Mouse (Mus musculus): ENCODE measurements around the gene Babam2.
"Not testable (repeated sequence)": the region's sequence is repeated elsewhere in the genome, so short reads cannot be mapped to it uniquely, and the experiment has no call there.

Gene Babam2

GRCm38 (mm10) chr5:31934397-31934796 is 236.9 kb downstream of the Babam2 start:
- CTCF ChIA-PET: no interaction called here

- CTCF ChIA-PET: interaction anchor here (0.6 kb wide), 1 partner anchor 106 kb away, joined by 4 read pairs; no protein-coding TSS in a partner anchor
These were observed 238.5 kb downstream of the Babam2 start for GRCm38 (mm10) chr5:31935936-31936335.

GRCm38 (mm10) chr5:31936523-31936922 is 239.0 kb downstream of the Babam2 start:
- CTCF ChIA-PET: no interaction called here

- CTCF ChIA-PET: no interaction called here
These were observed 243.4 kb downstream of the Babam2 start for GRCm38 (mm10) chr5:31940876-31941275.

- CTCF ChIA-PET: no interaction called here
These were observed 249.7 kb downstream of the Babam2 start for GRCm38 (mm10) chr5:31947185-31947584.

- CTCF ChIA-PET: no interaction called here
These were observed 251.9 kb downstream of the Babam2 start for GRCm38 (mm10) chr5:31949389-31949788.

GRCm38 (mm10) chr5:31950532-31950931 is 253.0 kb downstream of the Babam2 start:
- CTCF ChIA-PET: no interaction called here

- CTCF ChIA-PET: no interaction called here
These were observed 257.7 kb downstream of the Babam2 start for GRCm38 (mm10) chr5:31955184-31955583.

GRCm38 (mm10) chr5:31956336-31956735 is 258.9 kb downstream of the Babam2 start:
- CTCF ChIA-PET: no interaction called here

- CTCF ChIA-PET: no interaction called here
These were observed 262.4 kb downstream of the Babam2 start for GRCm38 (mm10) chr5:31959886-31960285.

- CTCF ChIA-PET: no interaction called here
These were observed 263.9 kb downstream of the Babam2 start for GRCm38 (mm10) chr5:31961423-31961822.

GRCm38 (mm10) chr5:31962346-31962745 is 264.9 kb downstream of the Babam2 start:
- CTCF ChIA-PET: interaction anchor here (0.6 kb wide), 1 partner anchor 216 kb away, joined by 3 read pairs; no protein-coding TSS in a partner anchor

GRCm38 (mm10) chr5:31963352-31963751 is 265.9 kb downstream of the Babam2 start:
- CTCF ChIA-PET: no interaction called here

- CTCF ChIA-PET: no interaction called here
These were observed 266.4 kb downstream of the Babam2 start for GRCm38 (mm10) chr5:31963851-31964250.

GRCm38 (mm10) chr5:31966741-31967140 is 269.3 kb downstream of the Babam2 start:
- CTCF ChIA-PET: no interaction called here

- CTCF ChIA-PET: no interaction called here
These were observed 270.0 kb downstream of the Babam2 start for GRCm38 (mm10) chr5:31967526-31967925.

- CTCF ChIA-PET: no interaction called here
These were observed 270.6 kb downstream of the Babam2 start for GRCm38 (mm10) chr5:31968046-31968506.

- CTCF ChIA-PET: not testable (repeated sequence)
These were observed 274.9 kb downstream of the Babam2 start for GRCm38 (mm10) chr5:31972416-31972815.

GRCm38 (mm10) chr5:31974614-31975168 is 277.2 kb downstream of the Babam2 start:
- CTCF ChIA-PET: no interaction called here

- CTCF ChIA-PET: no interaction called here
These were observed 284.6 kb downstream of the Babam2 start for GRCm38 (mm10) chr5:31982061-31982460.

GRCm38 (mm10) chr5:31983161-31983560 is 285.7 kb downstream of the Babam2 start:
- CTCF ChIA-PET: no interaction called here

- CTCF ChIA-PET: no interaction called here
These were observed 286.4 kb downstream of the Babam2 start for GRCm38 (mm10) chr5:31983817-31984368.

- CTCF ChIA-PET: no interaction called here
These were observed 287.0 kb downstream of the Babam2 start for GRCm38 (mm10) chr5:31984369-31984961.

- CTCF ChIA-PET: no interaction called here
These were observed 287.5 kb downstream of the Babam2 start for GRCm38 (mm10) chr5:31985021-31985420.

All from spleen, embryonic (tissue).